Mouse (Mus musculus) olfactory bulb, adult 2 months (tissue): ENCODE results near the gene Kng1. TPM values are rescaled to one million over a fixed set of nuclear protein-coding genes. Genes with fewer than 3 reads are reported as not detected.

ENCODE experiments used
- H3K27ac ChIP-seq: fragments of 200-500 bp; 2 replicates; pipeline ENCODE4 v1.5.1; 2012; ENCODE audit warnings: low read depth, low read length; ENCODE audit not compliant: insufficient read depth
- H3K4me1 ChIP-seq: fragments of 200-500 bp; 2 replicates; pipeline ENCODE4 v1.6.1; 2012; ENCODE audit warnings: low read length; ENCODE audit not compliant: control insufficient read depth, insufficient read depth
- H3K4me3 ChIP-seq: fragments of 200-500 bp; 2 replicates; pipeline ENCODE4 v1.5.1; 2012; ENCODE audit warnings: mild to moderate bottlenecking, low read depth, low read length, moderate library complexity; ENCODE audit not compliant: insufficient read depth
- CTCF ChIP-seq: fragments of 200-500 bp; IDR thresholded peaks from 2 replicates; pipeline ENCODE4 v1.5.1; 2012; ENCODE audit warnings: low read depth, mild to moderate bottlenecking, low read length, moderate library complexity; ENCODE audit not compliant: insufficient read depth
- POLR2A ChIP-seq: fragments of 200-500 bp; IDR thresholded peaks from 2 replicates; pipeline ENCODE4 v1.6.1; 2012; ENCODE audit warnings: mild to moderate bottlenecking, low read depth, low read length, moderate library complexity; ENCODE audit not compliant: insufficient read depth
- WGBS: fragments of 180-500 bp; shearing (Covaris S2); methylation state at CpG from one replicate; pipeline ENCODE4 v1.1.7; 2018; 5-methylcytosine and 5-hydroxymethylcytosine counted together
- polyA plus RNA-seq: library from polyadenylated mRNA; stranded (reverse); fragments of >200 nt; gene quantifications from 2 replicates; pipeline ENCODE4 v1.2.4, GENCODE M21; 2012; ENCODE audit warnings: low replicate concordance; ENCODE audit not compliant: missing spikeins, insufficient read depth, insufficient read length

The Kng1 gene
- polyA plus RNA-seq, 1 experiment: not detected

DNA sequence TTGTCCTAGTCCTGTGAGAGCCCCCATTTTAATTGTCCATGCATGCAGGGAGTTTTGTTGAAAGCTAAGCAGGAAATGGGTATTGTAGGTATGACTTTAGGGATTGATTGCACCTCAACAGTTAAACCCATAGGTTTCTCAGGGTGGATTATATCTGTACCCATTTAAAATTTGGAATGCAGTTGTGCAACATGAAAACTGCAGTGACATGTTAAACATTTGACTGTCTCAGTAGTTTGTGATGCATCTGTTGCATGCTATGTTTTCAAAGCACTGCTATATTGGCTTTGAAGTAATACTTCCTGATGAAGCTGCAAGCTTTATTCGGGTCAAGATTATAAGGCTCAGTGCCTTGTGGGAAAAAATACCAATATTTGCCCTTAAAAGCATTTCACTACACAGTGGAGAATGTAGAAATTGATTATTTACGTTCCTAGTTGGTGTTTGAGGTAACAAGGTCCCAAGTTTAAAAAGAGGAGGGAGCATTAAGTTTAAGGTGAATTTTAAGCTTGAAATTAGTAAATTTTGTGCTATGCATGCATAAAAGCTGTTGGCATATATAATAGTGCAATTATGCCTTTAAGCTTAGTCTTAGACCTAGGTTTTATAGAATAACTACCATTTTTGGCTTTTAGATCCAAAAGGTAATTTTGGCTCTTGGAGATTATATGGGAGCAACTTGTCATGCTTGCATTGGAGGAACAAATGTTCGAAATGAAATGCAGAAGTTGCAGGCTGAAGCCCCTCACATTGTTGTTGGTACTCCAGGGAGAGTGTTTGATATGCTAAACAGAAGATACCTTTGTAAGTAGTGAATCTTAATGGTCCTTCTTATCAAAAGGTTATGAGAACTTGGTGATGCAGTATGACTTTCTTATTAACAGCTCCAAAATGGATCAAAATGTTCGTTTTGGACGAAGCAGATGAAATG lies 52.0 kb downstream of the Kng1 start:
- WGBS: 23% methylated on average over 5 of the region's 5 CpGs
- no peak overlapping the region for H3K4me3 ChIP-seq
- H3K27ac ChIP-seq: no peak overlapping the region
- TF ChIP-seq CTCF: no peak
- no peak for TF ChIP-seq POLR2A
- H3K4me1 ChIP-seq: no peaks in the 10 kb centered on the region

DNA sequence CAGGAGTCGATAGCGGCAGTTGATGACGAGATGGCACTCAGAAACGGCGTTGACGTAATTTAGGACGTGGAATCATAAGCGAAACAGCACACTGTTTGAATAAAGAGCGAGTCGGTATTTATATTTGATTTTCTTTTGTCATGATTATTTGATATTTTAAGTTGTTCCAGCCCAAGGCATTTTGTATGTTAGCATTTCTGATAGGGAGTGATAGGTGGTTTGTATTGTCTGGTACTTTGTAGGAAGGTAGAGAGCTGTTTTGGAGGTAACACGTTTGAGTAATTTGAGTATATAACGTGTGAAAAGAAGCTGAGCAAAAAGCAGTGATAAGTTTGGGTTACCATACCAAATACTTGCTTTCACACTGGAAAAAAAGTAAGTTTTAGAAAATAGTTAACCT lies 54.7 kb downstream of the Kng1 start:
- no peak overlapping the region for H3K4me3 ChIP-seq
- no peaks in the 10 kb centered on the region for H3K4me1 ChIP-seq
- no peak overlapping the region for H3K27ac ChIP-seq
- TF ChIP-seq CTCF (no peak), POLR2A (no peak)
- WGBS: 61% methylated on average over 12 of the region's 12 CpGs

DNA sequence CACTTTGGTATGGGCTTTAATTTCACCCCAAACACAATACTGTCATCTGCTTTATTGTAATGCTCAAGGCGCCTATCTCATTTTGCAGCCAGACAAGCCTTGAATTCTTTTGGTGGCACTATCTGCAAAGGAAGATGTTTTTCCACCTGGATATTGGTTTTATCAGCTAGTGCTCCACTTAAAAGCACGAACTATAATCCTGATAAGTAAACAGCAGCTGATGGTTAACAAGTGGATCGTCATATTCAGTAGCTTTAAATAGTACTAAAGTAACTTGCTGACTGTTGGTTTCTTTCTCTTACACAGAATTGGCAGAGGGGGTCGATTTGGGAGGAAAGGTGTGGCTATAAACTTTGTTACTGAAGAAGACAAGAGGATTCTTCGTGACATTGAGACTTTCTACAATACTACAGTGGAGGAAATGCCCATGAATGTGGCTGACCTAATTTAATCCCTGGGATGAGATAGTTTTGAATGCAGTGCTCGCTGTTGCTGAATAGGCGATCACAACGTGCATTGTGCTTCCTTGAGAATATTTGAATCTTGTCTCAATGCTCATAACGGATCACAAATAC lies 55.3 kb downstream of the Kng1 start:
- no peak for TF ChIP-seq POLR2A
- TF ChIP-seq CTCF: no peak
- WGBS: 29% methylated on average over 9 of the region's 9 CpGs
- no peaks in the 10 kb centered on the region for H3K4me1 ChIP-seq
- H3K27ac ChIP-seq: no peak overlapping the region
- H3K4me3 ChIP-seq: no peak overlapping the region

DNA sequence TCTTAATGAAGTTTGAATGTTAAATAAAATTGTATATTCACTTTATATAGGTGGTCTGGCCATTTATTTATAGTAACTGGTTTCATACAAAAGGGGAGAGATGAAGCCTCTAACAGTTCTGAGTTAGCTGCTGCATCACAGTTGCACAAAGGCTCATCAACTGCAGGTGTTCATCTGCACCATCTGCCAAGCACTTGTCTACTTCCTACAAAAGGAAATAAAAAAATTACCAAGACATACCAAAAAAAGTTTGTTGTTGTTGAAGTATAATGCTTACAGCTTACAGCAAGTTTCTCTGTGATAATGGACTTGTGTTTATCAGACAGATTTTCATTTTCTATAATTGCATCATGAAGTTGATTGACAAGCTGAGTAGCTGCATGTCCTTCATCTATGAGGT lies 56.2 kb downstream of the Kng1 start:
- TF ChIP-seq POLR2A (no peak), CTCF (no peak)
- H3K27ac ChIP-seq: no peak overlapping the region
- H3K4me1 ChIP-seq: no peaks in the 10 kb centered on the region
- no peak overlapping the region for H3K4me3 ChIP-seq

DNA sequence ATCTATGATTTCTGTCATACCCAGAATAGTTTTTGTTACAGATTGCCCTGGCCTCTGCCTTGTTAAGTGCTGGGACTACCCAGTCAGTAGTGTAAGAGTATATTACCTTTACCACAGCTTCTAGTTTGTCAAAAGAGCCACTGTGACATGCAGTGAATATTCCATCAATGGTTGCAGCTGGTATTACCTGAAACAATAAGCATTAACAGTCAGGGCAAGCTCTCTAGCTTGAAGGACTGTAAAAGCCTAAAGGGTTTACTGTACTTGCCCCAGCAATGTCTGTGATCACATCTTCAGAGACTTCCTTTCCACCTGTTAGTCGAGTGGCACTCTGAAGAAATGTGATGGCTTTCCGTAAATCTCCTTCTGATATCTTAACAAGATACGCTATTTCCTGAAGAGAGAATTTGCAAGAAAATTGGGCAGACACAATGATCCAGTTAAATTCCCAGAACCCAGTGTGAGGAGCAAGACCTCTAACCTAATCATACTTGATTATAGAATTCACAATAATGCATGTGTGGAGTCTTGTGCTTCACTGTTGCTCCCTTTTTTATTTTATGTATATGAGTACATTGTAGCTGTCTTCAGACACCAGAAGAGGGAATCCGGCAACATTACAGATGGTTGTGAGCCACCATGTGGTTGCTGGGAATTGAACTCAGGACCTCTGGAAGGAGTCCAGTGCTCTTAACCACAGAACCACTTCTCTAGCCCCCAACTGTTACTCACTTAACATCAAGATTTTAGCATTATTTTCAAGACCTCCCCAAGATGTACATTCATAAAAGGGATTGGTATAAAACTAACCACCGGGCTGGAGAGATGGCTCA lies 56.9 kb downstream of the Kng1 start:
- Histone ChIP-seq H3K4me3 (no peak overlapping the region), H3K4me1 (no peaks in the 10 kb centered on the region), H3K27ac (no peak overlapping the region)
- TF ChIP-seq CTCF: no peak
- TF ChIP-seq POLR2A: no peak
- 61% methylated on average over 5 of the region's 5 CpGs for WGBS

DNA sequence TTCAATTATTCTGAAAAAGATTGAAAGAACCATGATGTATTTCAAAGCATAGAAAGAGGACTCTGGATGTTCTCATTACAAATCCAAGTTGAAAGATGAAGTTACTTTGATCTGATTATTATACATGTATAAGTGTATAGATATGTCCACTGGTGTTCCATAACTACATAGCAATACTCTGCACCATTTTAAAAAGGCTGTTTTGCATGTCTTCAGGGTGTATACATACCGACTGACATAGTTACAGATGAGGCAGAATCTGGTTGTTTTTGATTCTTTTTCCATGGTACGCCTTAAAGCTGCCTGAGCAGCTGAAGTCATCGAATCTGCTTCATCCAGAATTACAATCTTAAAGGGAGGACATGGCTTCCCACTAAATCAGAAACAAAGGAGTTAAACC lies 57.8 kb downstream of the Kng1 start:
- no peak overlapping the region for H3K27ac ChIP-seq
- TF ChIP-seq CTCF (no peak), POLR2A (no peak)
- WGBS: 65% methylated on average over 3 of the region's 3 CpGs
- H3K4me1 ChIP-seq: no peaks in the 10 kb centered on the region
- H3K4me3 ChIP-seq: no peak overlapping the region

DNA sequence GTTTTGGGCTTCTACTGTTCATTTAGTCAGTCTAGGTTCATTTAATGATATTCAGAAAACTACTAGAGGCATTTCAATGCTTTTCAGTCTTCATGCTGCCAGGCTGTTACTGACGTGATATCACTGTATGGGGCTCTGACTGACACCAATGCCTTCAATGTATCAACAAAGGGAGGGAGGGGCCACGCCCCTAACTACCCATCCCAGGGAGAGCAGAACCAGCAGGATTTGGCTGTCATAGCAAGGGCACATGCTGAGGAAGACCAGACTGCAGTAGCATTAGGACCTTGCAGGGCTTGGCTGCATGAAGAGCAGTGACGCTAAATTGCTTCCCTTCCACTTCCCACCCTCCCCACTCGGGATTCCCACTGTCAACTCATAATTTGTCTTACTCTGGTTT lies 59.5 kb downstream of the Kng1 start:
- TF ChIP-seq POLR2A (no peak), CTCF (no peak)
- H3K27ac ChIP-seq: no peak overlapping the region
- no peak overlapping the region for H3K4me3 ChIP-seq
- 55% methylated on average over 4 of the region's 4 CpGs for WGBS
- H3K4me1 ChIP-seq: no peaks in the 10 kb centered on the region

DNA sequence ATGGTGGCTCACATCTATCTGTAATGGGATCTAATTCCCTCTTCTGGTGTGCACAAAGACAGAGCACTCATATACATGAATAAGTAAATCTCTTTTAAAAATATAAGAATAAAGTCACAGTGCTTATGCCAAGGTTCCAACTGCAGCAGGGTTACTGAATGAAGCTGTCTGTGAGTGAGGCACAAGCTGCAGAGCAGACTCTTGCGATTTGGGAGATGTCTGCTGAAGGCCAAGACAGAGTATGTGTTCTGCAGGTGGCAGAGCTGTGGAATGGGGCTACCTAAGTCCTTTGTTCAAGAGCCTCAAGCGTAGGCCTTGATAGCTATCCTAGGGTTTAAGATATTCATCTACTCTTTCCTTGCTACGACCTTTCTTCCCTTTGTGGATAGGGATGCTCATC lies 64.8 kb downstream of the Kng1 start:
- Histone ChIP-seq H3K27ac (no peak overlapping the region), H3K4me3 (no peak overlapping the region), H3K4me1 (no peaks in the 10 kb centered on the region; the same call in 1 of the 2 replicates)
- WGBS: 95% methylated on average over 3 of the region's 3 CpGs
- no peak for TF ChIP-seq CTCF
- TF ChIP-seq POLR2A: no peak

DNA sequence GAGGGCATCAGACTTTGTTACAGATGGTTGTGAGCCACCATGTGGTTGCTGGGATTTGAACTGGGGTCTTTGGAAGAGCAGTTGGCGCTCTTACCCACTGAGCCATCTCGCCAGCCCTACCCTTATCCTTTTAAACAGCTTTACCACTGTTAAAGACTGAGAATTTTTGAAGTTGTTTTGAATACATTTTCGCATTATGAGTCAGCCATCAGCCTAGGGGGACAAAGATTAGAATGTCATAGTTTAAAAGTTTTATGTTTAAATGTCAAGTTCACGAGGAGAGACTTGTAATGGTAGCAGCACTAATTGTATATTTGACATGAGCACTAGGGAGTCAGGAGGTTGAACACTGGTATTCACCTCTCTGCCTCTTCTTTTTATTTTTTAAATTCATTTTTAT lies 65.4 kb downstream of the Kng1 start:
- TF ChIP-seq POLR2A (no peak), CTCF (no peak)
- Histone ChIP-seq H3K27ac (no peak overlapping the region), H3K4me1 (no peaks in the 10 kb centered on the region; the same call in 1 of the 2 replicates), H3K4me3 (no peak overlapping the region)
- WGBS: 90% methylated on average over 4 of the region's 4 CpGs
